Mouse (Mus musculus) E14TG2a.4 (cell line): Measurements from ENCODE around the gene Olfr1395.

Experiments used
- CTCF ChIP-seq: conservative IDR thresholded peaks from 2 replicates; pipeline ENCODE4 v1.5.1; 2014; ENCODE audit warnings: low read length
- NANOG ChIP-seq: IDR thresholded peaks from 2 replicates; pipeline ENCODE4 v1.6.1; 2014; ENCODE audit warnings: borderline replicate concordance, low read length, mixed read lengths

GRCm38 (mm10) chr11:49141974-49142373 is at the start of gene Olfr1395:
- no peak for TF ChIP-seq CTCF
- no peak for TF ChIP-seq NANOG
